In genomic region chr3:158032106-158032505, GRCm38 (mm10) we compare ENCODE assay signal across 8 mouse cellular contexts. TPM values are rescaled to one million over a fixed set of nuclear protein-coding genes. Genes with fewer than 3 reads are reported as not detected.
A peak's percentile ranks its signal among the peaks of the same experiment; 100 is the strongest.
DNase-seq lines count a peak whose midpoint lies in the region; ATAC-seq and TF ChIP-seq lines count a peak whose summit lies in the region.

No protein-coding gene starts in this region.

- peak overlapping the region; percentile 44 for H3K4me2 ChIP-seq in embryonic facial prominence, embryonic 11.5 days (ENCODE audit: low read depth, low read length)
- H3K4me2 ChIP-seq in intestine, embryonic 16.5 days (ENCODE audit: low read depth, low read length), result peak overlapping the region; percentile 59
- H3K4me2 ChIP-seq in neural tube, embryonic 14.5 days (ENCODE audit: low read depth, low read length), result peak overlapping the region; percentile 89

- peak overlapping the region; percentile 92 for H3K4me3 ChIP-seq in lung, adult 2 months (replicated peaks; ENCODE audit: extremely low read depth, low read depth, low read length)
- peak overlapping the region; percentile 92 for H3K4me3 ChIP-seq in embryonic facial prominence, embryonic 11.5 days (ENCODE audit: low read depth, low read length)
- H3K4me3 ChIP-seq in intestine, embryonic 16.5 days (ENCODE audit: low read length), result peak overlapping the region; percentile 82
- H3K4me3 ChIP-seq in neural tube, embryonic 14.5 days (ENCODE audit: low read depth, low read length), result peak overlapping the region; percentile 71

- no peak for TF ChIP-seq POLR2A in lung, adult 2 months (IDR thresholded peaks at IDR 0.05; ENCODE audit: borderline replicate concordance, extremely low read depth, low read depth, low read length)

- H3K36me3 ChIP-seq in embryonic facial prominence, embryonic 11.5 days (replicated peaks; ENCODE audit: control insufficient read depth, insufficient read depth, low read depth, low read length), result no peaks in the 10 kb centered on the region
- no peaks in the 10 kb centered on the region for H3K36me3 ChIP-seq in intestine, embryonic 16.5 days (ENCODE audit: control insufficient read depth, insufficient read depth, low read length)
- no peaks in the 10 kb centered on the region for H3K36me3 ChIP-seq in neural tube, embryonic 14.5 days (ENCODE audit: control insufficient read depth, insufficient read depth, low read length)

- no peak for TF ChIP-seq CTCF in lung, adult 2 months (IDR thresholded peaks at IDR 0.05; ENCODE audit: insufficient read depth, low read length)

- H3K27me3 ChIP-seq in embryonic facial prominence, embryonic 11.5 days (ENCODE audit: control insufficient read depth, insufficient read depth, low read length), result no peaks in the 10 kb centered on the region
- H3K27me3 ChIP-seq in intestine, embryonic 16.5 days (replicated peaks; ENCODE audit: control insufficient read depth, insufficient read depth, low read length), result no peaks in the 10 kb centered on the region
- H3K27me3 ChIP-seq in neural tube, embryonic 14.5 days (ENCODE audit: control insufficient read depth, insufficient read depth, low read length), result no peaks in the 10 kb centered on the region

- no peaks in the 10 kb centered on the region for H3K9me3 ChIP-seq in embryonic facial prominence, embryonic 11.5 days (replicated peaks; ENCODE audit: control insufficient read depth, low read length)
- H3K9me3 ChIP-seq in intestine, embryonic 16.5 days (ENCODE audit: control insufficient read depth, low read length), result no peaks in the 10 kb centered on the region
- no peaks in the 10 kb centered on the region for H3K9me3 ChIP-seq in neural tube, embryonic 14.5 days (ENCODE audit: control insufficient read depth, low read length)

- peaks cover 9% of the 10 kb centered on the region for H3K4me1 ChIP-seq in lung, adult 2 months (ENCODE audit: control insufficient read depth, insufficient read depth, low read length)
- no peaks in the 10 kb centered on the region for H3K4me1 ChIP-seq in embryonic facial prominence, embryonic 11.5 days (ENCODE audit: control insufficient read depth, insufficient read depth, low read length)
- peaks cover 8% of the 10 kb centered on the region for H3K4me1 ChIP-seq in intestine, embryonic 16.5 days (ENCODE audit: control insufficient read depth, insufficient read depth, low read length)
- peaks cover 17% of the 10 kb centered on the region; the same call in 1 of the 2 replicates for H3K4me1 ChIP-seq in neural tube, embryonic 14.5 days (ENCODE audit: control insufficient read depth, insufficient read depth, low read length)

- H3K27ac ChIP-seq in embryonic facial prominence, embryonic 11.5 days (replicated peaks; ENCODE audit: low read depth, low read length), result peak overlapping the region; percentile 97; the same call in 1 of the 2 replicates
- H3K27ac ChIP-seq in intestine, embryonic 16.5 days (ENCODE audit: low read length), result peak overlapping the region; percentile 96
- peak overlapping the region; percentile 83 for H3K27ac ChIP-seq in neural tube, embryonic 14.5 days (ENCODE audit: low read depth, low read length)

- no peak for DNase-seq in lung, adult 2 months
- no peak for DNase-seq in lung, postnatal 25 days (ENCODE audit: low spot score)
- no peak for DNase-seq in embryonic facial prominence, embryonic 11.5 days (ENCODE audit: low spot score)
- no peak for DNase-seq in adrenal gland, postnatal 14 days
- no peak for DNase-seq in adrenal gland, adult 8-10 months
- DNase-seq in urinary bladder, postnatal 36 days (ENCODE audit: low spot score in 2 of 2), result no peak

- WGBS in lung, adult 2 months, result 2% methylated on average over 4 of the region's 4 CpGs
- 11% methylated on average over 4 of the region's 4 CpGs for WGBS in embryonic facial prominence, embryonic 11.5 days
- WGBS in intestine, embryonic 16.5 days, result 5% methylated on average over 4 of the region's 4 CpGs
- WGBS in neural tube, embryonic 14.5 days, result 7% methylated on average over 4 of the region's 4 CpGs

- peak overlapping the region; percentile 96 for H3K9ac ChIP-seq in embryonic facial prominence, embryonic 11.5 days (replicated peaks; ENCODE audit: low read length)
- H3K9ac ChIP-seq in intestine, embryonic 16.5 days (ENCODE audit: low read depth, low read length), result peak overlapping the region; percentile 89
- peak overlapping the region; percentile 95 for H3K9ac ChIP-seq in neural tube, embryonic 14.5 days (replicated peaks; ENCODE audit: low read depth, low read length)

- no peak for ATAC-seq in embryonic facial prominence, embryonic 11.5 days (replicated peaks; ENCODE audit: insufficient number of reproducible peaks, low FRiP score, low TSS enrichment, low read depth)
- ATAC-seq in intestine, embryonic 16.5 days, result 0 out of 2 replicates have a peak, but pooled peaks have one; percentile 8
- no peak for ATAC-seq in neural tube, embryonic 14.5 days (ENCODE audit: low read depth)

RNA-seq across cellular contexts. Expression of gene Srsf11, which starts 4.3 kb away (rescaled TPM):
- 208 and 261 TPM in 2 replicates for polyA plus RNA-seq in lung, adult 2 months (2012; rRNA removed)
- 317 and 341 TPM in 2 replicates for polyA plus RNA-seq in embryonic facial prominence, embryonic 11.5 days (2014; fragmentation: Nextera tagmentation; extraction: Ambion mirVana)
- polyA plus RNA-seq in intestine, embryonic 16.5 days (2015; fragmentation: Nextera tagmentation; extraction: Ambion mirVana), result 161 and 179 TPM in 2 replicates
- 284 and 285 TPM in 2 replicates for polyA plus RNA-seq in neural tube, embryonic 14.5 days (2014; fragmentation: Nextera tagmentation; extraction: Ambion mirVana)
- 154 and 184 TPM in 2 replicates for total RNA-seq in adrenal gland, postnatal 14 days (2021)
- 100 to 1,000 TPM; 105 to 280 (median 186) TPM for total RNA-seq in adrenal gland, adult 8-10 months (2022)

RNA-seq across cellular contexts. Expression of gene Lrrc40, which starts 4.4 kb away (rescaled TPM):
- polyA plus RNA-seq in lung, adult 2 months (2012; rRNA removed), result 2.8 and 5.4 TPM in 2 replicates
- polyA plus RNA-seq in embryonic facial prominence, embryonic 11.5 days (2014; fragmentation: Nextera tagmentation; extraction: Ambion mirVana), result 94.2 and 117 TPM in 2 replicates
- polyA plus RNA-seq in intestine, embryonic 16.5 days (2015; fragmentation: Nextera tagmentation; extraction: Ambion mirVana), result 44.3 and 46.3 TPM in 2 replicates
- 52.8 and 56.3 TPM in 2 replicates for polyA plus RNA-seq in neural tube, embryonic 14.5 days (2014; fragmentation: Nextera tagmentation; extraction: Ambion mirVana)
- 23.9 and 29.0 TPM in 2 replicates for total RNA-seq in adrenal gland, postnatal 14 days (2021)
- total RNA-seq in adrenal gland, adult 8-10 months (2022), result 10 to 100 TPM; 33.5 to 47.2 (median 41.3) TPM
